Comparison of ENCODE assay signal across 20 mouse cellular contexts in genomic region chr14:31011588-31011987, GRCm38 (mm10).
"Had no signal": no experiment of that assay in that cellular context is flagged by ENCODE, and none has a peak within 500 bp of the region (broad histone marks: within the 10 kb centered on the region; RNA-seq: fewer than 3 reads in every experiment).

No protein-coding gene starts in this region.

- H3K9me3 ChIP-seq: limb, embryonic 12.5 days; limb, embryonic 15.5 days; liver, embryonic 15.5 days; midbrain, embryonic 13.5 days; neural tube, embryonic 13.5 days had no signal

- DNase-seq: kidney, adult 2 months; kidney, postnatal 25 days; left cerebral cortex, postnatal 4 days; lung, adult 2 months; lung, postnatal 14 days; lung, postnatal 4 days; right cerebral cortex, adult 18-20 months; right cerebral cortex, postnatal 14 days; right cerebral cortex, postnatal 4 days; thymus, postnatal 25 days had no signal

- H3K27ac ChIP-seq: kidney, postnatal 0 days; layer of hippocampus, adult 2 months; limb, embryonic 12.5 days; limb, embryonic 15.5 days; liver, embryonic 15.5 days; midbrain, embryonic 13.5 days; neural tube, embryonic 13.5 days; stomach, postnatal 0 days had no signal

- H3K4me2 ChIP-seq: limb, embryonic 12.5 days; limb, embryonic 15.5 days; liver, embryonic 11.5 days; liver, embryonic 15.5 days; midbrain, embryonic 13.5 days; neural tube, embryonic 13.5 days had no signal

- H3K4me1 ChIP-seq: limb, embryonic 12.5 days; limb, embryonic 15.5 days; midbrain, embryonic 13.5 days had no signal

- H3K27me3 ChIP-seq: limb, embryonic 12.5 days; limb, embryonic 15.5 days; liver, embryonic 15.5 days; midbrain, embryonic 13.5 days; neural tube, embryonic 13.5 days had no signal

- H3K9ac ChIP-seq: limb, embryonic 12.5 days; limb, embryonic 15.5 days; liver, embryonic 15.5 days; midbrain, embryonic 13.5 days; neural tube, embryonic 13.5 days had no signal

- H3K4me3 ChIP-seq: layer of hippocampus, adult 2 months; limb, embryonic 12.5 days; limb, embryonic 15.5 days; liver, embryonic 15.5 days; midbrain, embryonic 13.5 days; myocyte; neural tube, embryonic 13.5 days had no signal
